Mouse (Mus musculus) brown adipose tissue, adult 24 weeks (tissue): ENCODE measurements around the gene Lrrc45. TPM values are rescaled to one million over a fixed set of nuclear protein-coding genes. Genes with fewer than 3 reads are reported as not detected.
"Not testable (repeated sequence)": the region's sequence is repeated elsewhere in the genome, so short reads cannot be mapped to it uniquely, and the experiment has no call there.

Experiments used
- H3K27ac ChIP-seq: fragments of 200-500 bp; replicated peaks from 2 replicates; pipeline ENCODE4 v1.5.1; 2012; ENCODE audit warnings: low read depth, mild to moderate bottlenecking, low read length
- H3K4me1 ChIP-seq: fragments of 200-500 bp; 2 replicates; pipeline ENCODE4 v1.6.1; 2012; ENCODE audit warnings: low read length, mixed read lengths; ENCODE audit not compliant: control insufficient read depth, insufficient read depth, insufficient read length
- H3K4me3 ChIP-seq: fragments of 200-500 bp; 2 replicates; pipeline ENCODE4 v1.5.1; 2012; ENCODE audit warnings: low read depth, mild to moderate bottlenecking, low read length, moderate library complexity; ENCODE audit not compliant: insufficient read depth
- polyA plus RNA-seq: library from polyadenylated mRNA; stranded (reverse); fragments of >200 nt; gene quantifications from 2 replicates; pipeline ENCODE4 v1.2.4, GENCODE M21; 2012; ENCODE audit not compliant: missing spikeins, insufficient read depth, insufficient read length

Lrrc45 gene
- polyA plus RNA-seq, 1 experiment = 3.0 TPM

- no peak overlapping the region for H3K4me3 ChIP-seq
- no peak overlapping the region for H3K27ac ChIP-seq
- peaks cover 16% of the 10 kb centered on the region for H3K4me1 ChIP-seq
Measured at GRCm38 (mm10) chr11:120728530-120729240, 15.0 kb downstream of the Lrrc45 start.

GRCm38 (mm10) chr11:120729432-120730050, 15.8 kb downstream of the Lrrc45 start:
- H3K4me1 ChIP-seq = peaks cover 16% of the 10 kb centered on the region
- H3K4me3 ChIP-seq, H3K27ac ChIP-seq: not testable (repeated sequence)

- no peak overlapping the region for H3K4me3 ChIP-seq
- no peak overlapping the region for H3K27ac ChIP-seq
- H3K4me1 ChIP-seq = peaks cover 16% of the 10 kb centered on the region
Measured at GRCm38 (mm10) chr11:120730331-120730870, 16.7 kb downstream of the Lrrc45 start.

GRCm38 (mm10) chr11:120731395-120731794, 17.7 kb downstream of the Lrrc45 start:
- H3K27ac ChIP-seq = peak overlapping the region; percentile 44
- peaks cover 16% of the 10 kb centered on the region for H3K4me1 ChIP-seq
- peak overlapping the region; percentile 34 for H3K4me3 ChIP-seq

- H3K4me1 ChIP-seq = peaks cover 16% of the 10 kb centered on the region
- H3K27ac ChIP-seq = peak within 1 kb of the TSS; percentile 44
- H3K4me3 ChIP-seq = peak within 1 kb of the TSS; percentile 34
Measured at GRCm38 (mm10) chr11:120731858-120732680, 18.3 kb downstream of the Lrrc45 start, which contains the start of gene Cbr2. Gene Cbr2 (minus strand): TSS chr11:120732114.

GRCm38 (mm10) chr11:120733521-120733920, 19.8 kb downstream of the Lrrc45 start:
- no peak overlapping the region for H3K4me3 ChIP-seq
- H3K27ac ChIP-seq = no peak overlapping the region
- peaks cover 16% of the 10 kb centered on the region for H3K4me1 ChIP-seq

- Histone ChIP-seq H3K4me1 (peaks cover 12% of the 10 kb centered on the region), H3K4me3 (no peak overlapping the region), H3K27ac (no peak overlapping the region)
Measured at GRCm38 (mm10) chr11:120736424-120736823, 22.7 kb downstream of the Lrrc45 start.

- no peak overlapping the region for H3K27ac ChIP-seq
- H3K4me3 ChIP-seq = no peak overlapping the region
- H3K4me1 ChIP-seq = no peaks in the 10 kb centered on the region
Measured at GRCm38 (mm10) chr11:120740981-120741380, 27.3 kb downstream of the Lrrc45 start.

- no peak overlapping the region for H3K27ac ChIP-seq
- H3K4me3 ChIP-seq = no peak overlapping the region
- peaks cover 5% of the 10 kb centered on the region; the same call in 1 of the 2 replicates for H3K4me1 ChIP-seq
Measured at GRCm38 (mm10) chr11:120744121-120744701, 30.5 kb downstream of the Lrrc45 start.

GRCm38 (mm10) chr11:120747974-120748373, 34.2 kb downstream of the Lrrc45 start:
- peaks cover 5% of the 10 kb centered on the region; the same call in 1 of the 2 replicates for H3K4me1 ChIP-seq
- no peak overlapping the region for H3K4me3 ChIP-seq
- H3K27ac ChIP-seq = peak overlapping the region; percentile 82

GRCm38 (mm10) chr11:120749430-120749829, 35.7 kb downstream of the Lrrc45 start:
- Histone ChIP-seq H3K4me3 (no peak overlapping the region), H3K27ac (no peak overlapping the region), H3K4me1 (peaks cover 5% of the 10 kb centered on the region; the same call in 1 of the 2 replicates)

- no peak overlapping the region for H3K27ac ChIP-seq
Measured at GRCm38 (mm10) chr11:120751606-120752005, 37.9 kb downstream of the Lrrc45 start.

GRCm38 (mm10) chr11:120760236-120760635, 46.5 kb downstream of the Lrrc45 start:
- no peaks in the 10 kb centered on the region for H3K4me1 ChIP-seq
- H3K4me3 ChIP-seq = no peak overlapping the region
- H3K27ac ChIP-seq = no peak overlapping the region

More at GRCm38 (mm10) chr11:120751606-120752005, 37.9 kb downstream of the Lrrc45 start:
- Histone ChIP-seq H3K4me1 (peaks cover 5% of the 10 kb centered on the region; the same call in 1 of the 2 replicates), H3K4me3 (no peak overlapping the region)

GRCm38 (mm10) chr11:120761811-120762671, 48.3 kb downstream of the Lrrc45 start:
- Histone ChIP-seq H3K4me1 (no peaks in the 10 kb centered on the region), H3K4me3 (no peak overlapping the region), H3K27ac (no peak overlapping the region)
